Mouse (Mus musculus) heart, adult 2 months (tissue): ENCODE measurements around the gene Ccr7. TPM values are rescaled to one million over a fixed set of nuclear protein-coding genes. Genes with fewer than 3 reads are reported as not detected.

Experiments
- DNase-seq, 2 experiments: peaks; one replicate each; pipeline ENCODE4 v3.0.0; 2021
- H3K27ac ChIP-seq: fragments of 200-600 bp; 2 replicates; pipeline ENCODE4 v1.8.1; 2022
- H3K27me3 ChIP-seq: fragments of 200-500 bp; 2 replicates; pipeline ENCODE4 v1.6.1; 2012; ENCODE audit warnings: mild to moderate bottlenecking, low read length, inconsistent platforms, mixed read lengths; ENCODE audit not compliant: control insufficient read depth, insufficient read depth
- H3K36me3 ChIP-seq: fragments of 200-500 bp; 2 replicates; pipeline ENCODE4 v1.6.1; 2012; ENCODE audit warnings: low read length, inconsistent platforms; ENCODE audit not compliant: control insufficient read depth, insufficient read depth
- H3K4me1 ChIP-seq: fragments of 200-500 bp; 2 replicates; pipeline ENCODE4 v1.6.1; 2011; ENCODE audit warnings: low read length; ENCODE audit not compliant: control insufficient read depth, insufficient read depth
- H3K4me3 ChIP-seq: fragments of 200-600 bp; 2 replicates; pipeline ENCODE4 v1.8.1; 2022
- H3K79me2 ChIP-seq: fragments of 200-500 bp; replicated peaks from 2 replicates; pipeline ENCODE4 v1.6.1; 2012; ENCODE audit warnings: mild to moderate bottlenecking, inconsistent platforms, low read length, moderate library complexity, mixed read lengths; ENCODE audit not compliant: control insufficient read depth, insufficient read depth
- H3K9ac ChIP-seq: fragments of 200-500 bp; 2 replicates; pipeline ENCODE4 v1.6.1; 2012; ENCODE audit warnings: low read depth, mild to moderate bottlenecking, control low read depth, inconsistent platforms, low read length, mixed read lengths
- CTCF ChIP-seq: fragments of 200-600 bp; IDR thresholded peaks from 2 replicates; pipeline ENCODE4 v1.8.1; 2022; ENCODE audit warnings: antibody characterized with exemption, mild to moderate bottlenecking, moderate library complexity
- EP300 ChIP-seq: fragments of 200-500 bp; IDR thresholded peaks from 2 replicates; pipeline ENCODE4 v1.6.1; 2011; ENCODE audit warnings: low read depth, low read length, control low read depth; ENCODE audit not compliant: insufficient read depth
- POLR2A ChIP-seq: fragments of 200-500 bp; IDR thresholded peaks from 2 replicates; pipeline ENCODE4 v1.6.1; 2011; ENCODE audit warnings: mild to moderate bottlenecking, low read depth, low read length, control low read depth; ENCODE audit not compliant: insufficient read depth
- WGBS: fragments of 180-500 bp; shearing (Covaris S2); methylation state at CpG from one replicate; pipeline ENCODE4 v1.1.7; 2018; 5-methylcytosine and 5-hydroxymethylcytosine counted together
- intact Hi-C: fragments of 180-260 bp; cut with DNase I; formaldehyde crosslinking; loops from one replicate; pipeline ENCODE4 v1.15.1; 2025
- polyA plus RNA-seq: library from polyadenylated mRNA; depleted of rRNA; stranded (reverse); fragments of >200 nt; gene quantifications from 2 replicates; pipeline ENCODE4 v1.2.3, GENCODE M21; 2012
- total RNA-seq, 2 experiments: library from RNA; stranded (reverse); gene quantifications; 2 replicates each; pipeline ENCODE4 v1.2.3; 2021

Gene Ccr7
- total and polyA plus RNA-seq, 3 experiments, result 0.29 to 2.7 (median 0.59) TPM

- H3K27me3 ChIP-seq, result no peaks in the 10 kb centered on the region
- H3K27ac ChIP-seq, result no peak overlapping the region
- peaks cover 2% of the 10 kb centered on the region for H3K4me1 ChIP-seq
- no peaks in the 10 kb centered on the region for H3K79me2 ChIP-seq
- no peak overlapping the region for H3K4me3 ChIP-seq
- no peak overlapping the region for H3K9ac ChIP-seq
- WGBS, result 58% methylated on average over 16 of the region's 16 CpGs
- TF ChIP-seq CTCF, result no peak
- TF ChIP-seq EP300, result no peak
- TF ChIP-seq POLR2A, result no peak
- intact Hi-C loops, result no loop called here
- H3K36me3 ChIP-seq, result no peaks in the 10 kb centered on the region
- DNase-seq, result no peak
Observed at GRCm38 (mm10) chr11:99143123-99144082, 11.5 kb downstream of the Ccr7 start.

DNA sequence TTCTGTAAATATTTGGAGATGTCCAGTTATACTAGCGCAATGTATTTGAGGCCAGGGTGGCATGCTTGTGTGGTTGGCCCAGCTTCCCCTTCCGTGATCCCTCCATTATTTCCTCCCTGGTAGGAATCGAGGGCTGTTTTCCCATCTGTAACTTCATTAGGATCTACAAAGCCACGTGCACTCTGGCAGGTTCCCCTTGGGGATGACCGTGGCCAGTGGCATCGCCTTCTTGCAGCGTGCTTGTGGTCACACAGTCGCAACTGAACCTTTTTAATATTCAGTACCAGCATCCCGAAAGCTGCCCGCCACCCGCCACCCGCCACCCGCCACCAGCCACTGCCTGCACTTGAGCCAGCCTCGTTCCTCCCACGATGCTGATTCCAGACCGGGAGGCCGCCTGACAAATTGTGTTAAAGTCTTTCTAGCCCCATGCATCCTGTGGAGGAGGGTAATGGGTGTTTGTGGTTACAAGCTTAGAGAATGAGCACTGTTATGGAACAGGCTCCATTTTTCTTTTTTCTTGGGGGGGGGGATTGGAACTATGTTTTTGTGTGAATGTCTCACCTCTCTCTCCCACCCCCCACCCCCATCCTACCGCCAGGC is 12.3 kb downstream of the Ccr7 start:
- H3K27ac ChIP-seq, result no peak overlapping the region
- H3K79me2 ChIP-seq, result no peaks in the 10 kb centered on the region
- H3K4me3 ChIP-seq, result no peak overlapping the region
- DNase-seq, result no peak
- TF ChIP-seq POLR2A (no peak), EP300 (no peak), CTCF (no peak)
- intact Hi-C loops, result no loop called here
- H3K36me3 ChIP-seq, result no peaks in the 10 kb centered on the region
- peaks cover 2% of the 10 kb centered on the region for H3K4me1 ChIP-seq
- 74% methylated on average over 18 of the region's 18 CpGs for WGBS
- no peaks in the 10 kb centered on the region for H3K27me3 ChIP-seq
- no peak overlapping the region for H3K9ac ChIP-seq

DNA sequence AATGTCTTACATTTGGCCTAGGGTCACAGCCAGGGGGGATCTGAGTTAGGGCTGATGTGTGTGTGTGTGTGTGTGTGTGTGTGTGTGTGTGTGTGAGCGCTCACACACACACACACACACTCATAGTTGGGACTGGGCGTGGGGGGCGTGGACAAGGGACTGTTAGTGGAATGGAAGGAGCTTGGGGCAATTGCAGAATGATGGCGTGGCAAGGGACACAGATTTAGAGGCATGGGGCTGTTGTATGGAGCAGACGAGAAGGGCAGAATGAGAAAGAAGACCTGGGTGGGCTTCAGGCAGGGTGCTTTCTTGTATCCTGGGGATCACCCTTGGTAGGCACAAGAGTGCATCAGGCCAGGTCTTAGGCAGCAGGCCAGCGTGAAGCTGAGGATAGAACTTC is 12.8 kb downstream of the Ccr7 start:
- Histone ChIP-seq H3K79me2 (no peaks in the 10 kb centered on the region), H3K9ac (no peak overlapping the region), H3K27ac (no peak overlapping the region), H3K27me3 (no peaks in the 10 kb centered on the region), H3K36me3 (no peaks in the 10 kb centered on the region), H3K4me3 (no peak overlapping the region), H3K4me1 (no peaks in the 10 kb centered on the region; the same call in none of the 2 replicates)
- DNase-seq, result no peak
- 96% methylated on average over 6 of the region's 6 CpGs for WGBS
- intact Hi-C loops, result no loop called here
- TF ChIP-seq CTCF (no peak), EP300 (no peak), POLR2A (no peak)

DNA sequence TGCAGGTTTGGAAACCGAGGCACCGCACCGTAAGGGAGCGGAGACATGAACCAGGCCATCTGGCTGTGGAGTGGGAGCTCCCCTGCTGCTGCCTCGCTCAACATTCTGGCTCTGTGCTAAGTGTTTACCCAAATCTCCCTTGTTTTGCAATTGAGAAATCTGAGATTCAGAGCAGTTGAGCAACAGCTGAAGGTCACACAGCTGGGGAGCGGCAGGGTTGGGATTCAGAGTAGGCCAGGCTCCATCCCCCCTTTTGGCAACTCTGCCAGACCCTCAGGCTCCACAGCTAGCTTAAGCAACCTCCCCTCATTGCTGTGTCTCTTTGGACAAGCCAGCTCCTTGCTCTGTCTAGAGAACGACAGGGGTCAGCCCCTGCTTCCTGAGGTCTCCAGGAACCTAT is 13.3 kb downstream of the Ccr7 start:
- H3K27ac ChIP-seq, result no peak overlapping the region
- no peaks in the 10 kb centered on the region for H3K27me3 ChIP-seq
- H3K36me3 ChIP-seq, result no peaks in the 10 kb centered on the region
- no peaks in the 10 kb centered on the region for H3K79me2 ChIP-seq
- intact Hi-C loops, result no loop called here
- 78% methylated on average over 7 of the region's 7 CpGs for WGBS
- no peak overlapping the region for H3K4me3 ChIP-seq
- peak; percentile 71 to 81 for DNase-seq
- TF ChIP-seq EP300, result peak; percentile 12; the same call in 1 of the 2 replicates
- no peak for TF ChIP-seq POLR2A
- TF ChIP-seq CTCF, result no peak
- H3K4me1 ChIP-seq, result no peaks in the 10 kb centered on the region; the same call in none of the 2 replicates
- H3K9ac ChIP-seq, result no peak overlapping the region

- TF ChIP-seq EP300 (no peak), CTCF (no peak), POLR2A (no peak)
- H3K4me3 ChIP-seq, result no peak overlapping the region
- no peak for DNase-seq
- H3K27me3 ChIP-seq, result no peaks in the 10 kb centered on the region
- no peaks in the 10 kb centered on the region; the same call in none of the 2 replicates for H3K4me1 ChIP-seq
- H3K36me3 ChIP-seq, result no peaks in the 10 kb centered on the region
- intact Hi-C loops, result no loop called here
- WGBS, result 74% methylated on average over 9 of the region's 9 CpGs
- no peak overlapping the region for H3K9ac ChIP-seq
- H3K79me2 ChIP-seq, result no peaks in the 10 kb centered on the region
- H3K27ac ChIP-seq, result no peak overlapping the region
Observed at GRCm38 (mm10) chr11:99138976-99139375, 15.9 kb downstream of the Ccr7 start.

DNA sequence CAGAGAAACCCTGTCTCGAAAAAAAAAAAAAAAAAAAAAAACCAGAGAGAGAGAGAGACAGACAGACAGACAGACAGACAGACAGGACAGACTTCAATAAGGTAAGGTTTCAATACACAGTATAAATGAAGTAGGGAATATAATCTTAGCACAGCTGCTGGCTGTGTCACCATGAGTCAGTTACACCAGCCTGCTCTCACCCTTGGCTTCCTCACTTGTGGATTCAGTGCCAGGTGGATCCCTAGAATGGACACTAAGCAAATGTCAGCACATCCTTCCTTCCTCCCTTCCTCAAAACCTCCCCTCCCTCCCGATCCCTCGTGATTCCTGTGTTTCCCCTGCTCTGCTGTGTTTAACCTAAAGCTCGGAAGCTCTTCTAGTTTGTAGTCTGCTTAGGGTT is 17.5 kb downstream of the Ccr7 start:
- TF ChIP-seq CTCF (no peak), EP300 (no peak), POLR2A (no peak)
- Histone ChIP-seq H3K4me3 (no peak overlapping the region), H3K79me2 (no peaks in the 10 kb centered on the region), H3K36me3 (no peaks in the 10 kb centered on the region), H3K27ac (no peak overlapping the region), H3K4me1 (peaks cover 1% of the 10 kb centered on the region), H3K9ac (no peak overlapping the region), H3K27me3 (no peaks in the 10 kb centered on the region)
- intact Hi-C loops, result no loop called here
- no peak for DNase-seq
- 53% methylated on average over 4 of the region's 4 CpGs for WGBS
